In the genomic region with DNA sequence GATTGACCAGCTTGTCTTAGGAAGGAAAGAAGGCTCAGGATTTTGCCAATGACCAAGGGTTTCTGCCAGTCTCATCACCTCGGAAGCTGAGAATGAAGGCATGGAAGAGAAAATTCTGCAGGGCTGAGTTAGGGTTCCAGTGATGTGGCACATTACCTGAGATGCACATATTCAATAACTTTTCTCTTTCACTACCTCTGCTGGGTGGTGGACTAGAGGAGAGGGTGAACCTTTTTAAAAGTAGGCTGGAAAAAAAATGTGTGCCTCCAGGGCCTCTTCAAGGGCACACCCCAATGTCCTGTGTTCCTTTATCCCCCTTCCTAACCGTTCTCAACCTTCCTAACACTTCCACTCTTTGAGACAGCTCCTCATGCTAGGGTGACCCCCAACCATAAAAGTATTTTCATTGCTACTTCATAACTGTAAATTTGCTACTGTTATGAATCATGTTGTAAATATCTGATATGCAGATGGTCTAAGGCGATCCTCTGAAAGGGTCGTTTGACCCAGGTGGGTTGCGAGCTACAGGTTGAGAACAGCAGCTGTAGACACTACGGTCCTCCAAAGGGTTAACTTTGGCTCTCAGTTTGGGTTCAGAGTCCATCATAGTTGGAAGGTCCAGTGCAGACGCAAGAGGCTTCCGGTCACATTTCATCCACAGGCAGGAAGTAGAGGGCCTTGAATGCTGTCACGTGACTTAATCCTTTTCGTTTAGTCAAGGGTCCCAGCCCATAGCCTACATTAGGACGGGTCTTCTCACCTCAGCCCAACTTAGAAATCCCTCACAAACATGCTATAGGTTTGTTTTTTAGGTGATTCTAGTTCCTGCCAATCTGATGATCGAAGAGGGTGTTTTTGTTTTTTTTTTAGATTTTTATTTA, we compare ENCODE assay signal across 12 mouse cellular contexts.
DNase-seq lines count a peak whose midpoint lies in the region; ATAC-seq and TF ChIP-seq lines count a peak whose summit lies in the region.
"Had no signal": no experiment of that assay in that cellular context is flagged by ENCODE, and none has a peak within 500 bp of the region (broad histone marks: within the 10 kb centered on the region; RNA-seq: fewer than 3 reads in every experiment).

No protein-coding gene starts in this region.

- H3K27me3 ChIP-seq in kidney, adult 2 months (replicated peaks; ENCODE audit: control insufficient read depth, insufficient read depth, low read length), result no peaks in the 10 kb centered on the region
- H3K27me3 ChIP-seq in MEL (ENCODE audit: control insufficient read depth in 1 of 2, insufficient read depth in 2 of 2, low read length in 2 of 2), result no peaks in the 10 kb centered on the region
- H3K27me3 ChIP-seq in liver, embryonic 16.5 days (ENCODE audit: control insufficient read depth, insufficient read depth, low read depth, low read length), result no peaks in the 10 kb centered on the region
- H3K27me3 ChIP-seq: hindbrain, embryonic 13.5 days had no signal

- peak; percentile 37 for DNase-seq in kidney, adult 2 months
- no peak for DNase-seq in kidney, postnatal 36 days
- DNase-seq in 3T3-L1 (ENCODE audit: low read depth, low spot score) (peak; percentile 95), MEL (ENCODE audit: low read depth, low spot score) (no peak)
- no peak for DNase-seq in frontal cortex, postnatal 10 days (ENCODE audit: low spot score in 2 of 2)
- no peak for DNase-seq in gastrocnemius, postnatal 14 days
- DNase-seq: cerebellum, adult 8-10 months; right cerebral cortex, postnatal 25 days had no signal

- 54% methylated on average over 12 of the region's 12 CpGs for WGBS in kidney, adult 2 months
- WGBS in liver, embryonic 16.5 days (ENCODE audit: insufficient replicate concordance), result 42% methylated on average over 12 of the region's 12 CpGs

- TF ChIP-seq CTCF in kidney, adult 2 months (conservative IDR thresholded peaks at IDR 0.05; ENCODE audit: insufficient read depth, insufficient read length, low read depth, low read length), result no peak
- TF ChIP-seq CTCF in MEL (IDR thresholded peaks at IDR 0.05 in 2 of 3, conservative IDR thresholded peaks at IDR 0.05 in 1 of 3; ENCODE audit: control insufficient read depth in 1 of 3, insufficient read depth in 1 of 3, low read depth in 2 of 3, low read length in 3 of 3, poor library complexity in 1 of 3, severe bottlenecking in 1 of 3), result no peak

- no peak for TF ChIP-seq EP300 in MEL (IDR thresholded peaks at IDR 0.05; ENCODE audit: low read depth in 1 of 2, low read length in 2 of 2)

- no peak overlapping the region for H3K4me3 ChIP-seq in kidney, adult 2 months (ENCODE audit: insufficient read depth, low read depth, low read length)
- H3K4me3 ChIP-seq in MEL (ENCODE audit: control insufficient read depth in 1 of 2, insufficient read depth in 1 of 2, low read depth in 2 of 2, low read length in 2 of 2), result no peak overlapping the region
- H3K4me3 ChIP-seq in liver, embryonic 16.5 days (ENCODE audit: low read depth, low read length), result no peak overlapping the region
- H3K4me3 ChIP-seq: erythroblast, embryonic 14.5 days; hindbrain, embryonic 13.5 days had no signal

- H3K36me3 ChIP-seq in kidney, adult 2 months (ENCODE audit: control insufficient read depth, insufficient read depth, low read length), result no peaks in the 10 kb centered on the region
- H3K36me3 ChIP-seq in MEL (ENCODE audit: control insufficient read depth in 1 of 2, insufficient read depth in 2 of 2, low read length in 2 of 2), result peaks cover 0 to 9% of the 10 kb centered on the region in 2 experiments; a peak in 2 of 4 replicates
- no peaks in the 10 kb centered on the region for H3K36me3 ChIP-seq in liver, embryonic 16.5 days (ENCODE audit: control insufficient read depth, insufficient read depth)
- H3K36me3 ChIP-seq: hindbrain, embryonic 13.5 days had no signal

- no peak for TF ChIP-seq POLR2A in kidney, adult 2 months (IDR thresholded peaks at IDR 0.05; ENCODE audit: low read depth, low read length)
- TF ChIP-seq POLR2A in MEL (IDR thresholded peaks at IDR 0.05; ENCODE audit: control insufficient read depth in 1 of 2, insufficient read depth in 1 of 2, low read depth in 1 of 2, low read length in 2 of 2, poor library complexity in 1 of 2), result no peak

- no peak for TF ChIP-seq RAD21 in MEL (IDR thresholded peaks at IDR 0.05; ENCODE audit: low read depth, low read length)

- H3K79me2 ChIP-seq in MEL (ENCODE audit: control insufficient read depth, insufficient read depth, low read length, poor library complexity), result no peaks in the 10 kb centered on the region

- no peak overlapping the region for H3K4me2 ChIP-seq in liver, embryonic 16.5 days (ENCODE audit: low read depth, low read length)
- H3K4me2 ChIP-seq: hindbrain, embryonic 13.5 days had no signal

- H3K9ac ChIP-seq in MEL (ENCODE audit: control insufficient read depth, low read depth, low read length, poor library complexity, severe bottlenecking), result no peak overlapping the region
- H3K9ac ChIP-seq in liver, embryonic 16.5 days (ENCODE audit: low read depth, low read length), result no peak overlapping the region
- H3K9ac ChIP-seq: hindbrain, embryonic 13.5 days had no signal

- H3K27ac ChIP-seq in kidney, adult 2 months (ENCODE audit: insufficient read depth, low read depth, low read length), result no peak overlapping the region
- no peak overlapping the region for H3K27ac ChIP-seq in MEL (ENCODE audit: control insufficient read depth, low read depth, low read length)
- H3K27ac ChIP-seq in liver, embryonic 16.5 days (ENCODE audit: low read length), result 0 out of 2 replicates have a peak overlapping the region, but pooled peaks have one; percentile 41
- H3K27ac ChIP-seq: hindbrain, embryonic 13.5 days; macrophage had no signal

- H3K9me3 ChIP-seq in MEL (replicated peaks; ENCODE audit: insufficient read depth, low read length), result no peaks in the 10 kb centered on the region
- no peaks in the 10 kb centered on the region for H3K9me3 ChIP-seq in liver, embryonic 16.5 days (replicated peaks; ENCODE audit: control insufficient read depth, low read length)
- H3K9me3 ChIP-seq: hindbrain, embryonic 13.5 days had no signal

- peaks cover 3% of the 10 kb centered on the region; the same call in 1 of the 2 replicates for H3K4me1 ChIP-seq in kidney, adult 2 months (ENCODE audit: control insufficient read depth, insufficient read depth, low read length)
- peaks cover 0 to 20% of the 10 kb centered on the region in 2 experiments; a peak in 2 of 4 replicates for H3K4me1 ChIP-seq in MEL (ENCODE audit: control insufficient read depth in 1 of 2, insufficient read depth in 2 of 2, low read length in 2 of 2)
- H3K4me1 ChIP-seq in liver, embryonic 16.5 days (ENCODE audit: control insufficient read depth, low read depth, low read length), result peaks cover 5% of the 10 kb centered on the region; the same call in 1 of the 2 replicates

- peak; percentile 28 for ATAC-seq in liver, embryonic 16.5 days (ENCODE audit: low read depth)

- intact Hi-C loops in gastrocnemius, postnatal 14 days (cut with DNase I; ENCODE audit: low total_unique reads), result loop anchor here (5.0 kb wide), 1 partner anchor 222 kb away; no protein-coding TSS in a partner anchor

TF ChIP-seq in MEL, 35 proteins besides CTCF, POLR2A, EP300 and RAD21:
- TF ChIP-seq MXI1 (IDR thresholded peaks at IDR 0.05; ENCODE audit: low read depth, low read length) (no peak), MAX (IDR thresholded peaks at IDR 0.05; ENCODE audit: low read length) (peak; percentile 43; the same call in 1 of the 2 replicates), USF1 (IDR thresholded peaks at IDR 0.05; ENCODE audit: low read depth, low read length) (peak; percentile 78), USF2 (IDR thresholded peaks at IDR 0.05; ENCODE audit: borderline replicate concordance in 1 of 2, insufficient read depth in 1 of 2, low read depth in 1 of 2, low read length in 2 of 2) (peak; percentile 17 to 24; a peak in 1 of 4 replicates), GABPA (IDR thresholded peaks at IDR 0.05; ENCODE audit: low read depth, low read length) (no peak)
TF ChIP-seq in MEL: peak in this region for 3.

Comparison
In these comparisons a context has a peak if more than half of its experiments do, and no peak if none do; other contexts are left out.
1. DNase-seq: peak in kidney, adult 2 months (single experiment) and 3T3-L1 (single experiment); none in kidney, postnatal 36 days (0 of 2), MEL (single experiment), frontal cortex, postnatal 10 days (0 of 2) and gastrocnemius, postnatal 14 days (single experiment).